Mouse (Mus musculus): ENCODE results near the gene Lrig1. TPM values are rescaled to one million over a fixed set of nuclear protein-coding genes. Genes with fewer than 3 reads are reported as not detected.

Gene Lrig1
- polyA plus RNA-seq, 1 experiment from 2014 or later, result 15.2 TPM

DNA sequence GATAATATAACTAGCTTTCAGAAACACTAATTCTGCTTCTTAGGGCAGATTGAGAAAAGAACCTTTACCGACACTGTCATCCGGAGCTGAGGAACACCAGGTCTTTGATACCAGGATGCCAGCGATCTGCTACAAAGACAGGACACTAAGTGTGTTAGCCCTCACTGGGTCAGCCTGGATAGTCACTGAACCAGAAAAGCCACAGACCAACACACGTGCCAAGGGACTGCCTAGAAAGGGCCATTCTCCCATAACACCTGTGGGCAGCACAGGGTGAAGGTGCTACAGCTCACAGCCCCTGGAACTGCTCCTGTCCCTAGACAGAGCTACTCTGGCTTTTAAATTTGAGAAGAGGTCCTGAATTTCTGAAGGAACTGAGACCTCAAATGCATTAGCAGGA, 32.8 kb downstream of the Lrig1 start:
- no peaks in the 10 kb centered on the region for H3K36me3 ChIP-seq (ENCODE audit: control insufficient read depth, insufficient read depth, low read length)
- TF ChIP-seq EP300 (optimal IDR thresholded peaks at IDR 0.05), result no peak
- TF ChIP-seq CTCF (IDR thresholded peaks at IDR 0.05; ENCODE audit: low read depth), result no peak
- peaks cover 7% of the 10 kb centered on the region for H3K4me1 ChIP-seq (replicated peaks; ENCODE audit: control insufficient read depth, insufficient read depth)
- DNase-seq (ENCODE audit: low spot score) (no peak), ATAC-seq (ENCODE audit: low FRiP score, low TSS enrichment) (no peak)
- H3K27me3 ChIP-seq (ENCODE audit: control insufficient read depth, insufficient read depth, low read length), result no peaks in the 10 kb centered on the region
- H3K4me3 ChIP-seq (ENCODE audit: low read depth, low read length), result no peak overlapping the region
- 74% methylated on average over 4 of the region's 4 CpGs for WGBS
- H3K4me2 ChIP-seq (replicated peaks; ENCODE audit: low read depth), result no peak overlapping the region
- H3K27ac ChIP-seq (replicated peaks), result no peak overlapping the region
- H3K9me3 ChIP-seq (ENCODE audit: control insufficient read depth, low read length), result no peaks in the 10 kb centered on the region
- H3K9ac ChIP-seq (ENCODE audit: low read length), result 0 out of 2 replicates have a peak overlapping the region, but pooled peaks have one; percentile 27

DNA sequence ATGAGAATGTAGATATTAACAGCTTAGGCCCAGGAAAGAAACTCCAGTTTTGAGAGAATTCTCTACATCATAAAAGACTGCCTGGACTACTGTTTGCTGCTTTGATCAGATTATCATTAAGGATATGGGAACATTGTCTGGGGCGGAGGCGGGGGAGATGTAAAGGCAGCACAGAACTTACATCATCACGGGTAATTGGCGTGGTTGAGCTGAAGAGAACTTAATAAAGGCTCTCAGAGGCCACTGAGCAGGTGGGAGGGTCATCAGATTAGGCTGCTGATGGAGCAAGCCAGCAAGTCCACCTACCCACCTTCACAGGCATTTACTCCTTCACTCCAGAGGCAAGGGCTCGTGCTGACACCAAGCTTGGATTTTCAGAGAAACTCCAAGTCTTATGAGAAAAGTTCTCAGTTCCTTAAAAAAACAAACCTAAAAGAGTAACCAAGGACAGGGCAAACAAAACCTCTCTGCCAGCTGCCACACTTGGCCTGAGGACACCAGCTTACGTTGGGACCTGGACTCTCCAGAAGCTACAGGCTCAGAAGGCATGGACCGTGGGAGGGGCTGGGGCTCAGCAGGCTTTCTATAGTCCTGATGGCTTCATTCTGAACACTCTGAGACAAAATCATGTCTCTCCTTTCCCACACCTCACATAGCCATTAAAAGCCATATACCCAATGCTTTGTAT, 33.4 kb downstream of the Lrig1 start:
- Histone ChIP-seq H3K4me2 (replicated peaks; ENCODE audit: low read depth) (no peak overlapping the region), H3K4me1 (replicated peaks; ENCODE audit: control insufficient read depth, insufficient read depth) (peaks cover 7% of the 10 kb centered on the region), H3K4me3 (ENCODE audit: low read depth, low read length) (no peak overlapping the region), H3K27ac (replicated peaks) (no peak overlapping the region; the same call in 1 of the 2 replicates), H3K36me3 (ENCODE audit: control insufficient read depth, insufficient read depth, low read length) (no peaks in the 10 kb centered on the region), H3K9me3 (ENCODE audit: control insufficient read depth, low read length) (no peaks in the 10 kb centered on the region), H3K9ac (ENCODE audit: low read length) (0 out of 2 replicates have a peak overlapping the region, but pooled peaks have one; percentile 27), H3K27me3 (ENCODE audit: control insufficient read depth, insufficient read depth, low read length) (no peaks in the 10 kb centered on the region)
- no peak for TF ChIP-seq CTCF (IDR thresholded peaks at IDR 0.05; ENCODE audit: low read depth)
- TF ChIP-seq EP300 (optimal IDR thresholded peaks at IDR 0.05), result no peak
- 53% methylated on average over 7 of the region's 7 CpGs for WGBS
- no peak for DNase-seq (ENCODE audit: low spot score)
- ATAC-seq (ENCODE audit: low FRiP score, low TSS enrichment), result no peak

DNA sequence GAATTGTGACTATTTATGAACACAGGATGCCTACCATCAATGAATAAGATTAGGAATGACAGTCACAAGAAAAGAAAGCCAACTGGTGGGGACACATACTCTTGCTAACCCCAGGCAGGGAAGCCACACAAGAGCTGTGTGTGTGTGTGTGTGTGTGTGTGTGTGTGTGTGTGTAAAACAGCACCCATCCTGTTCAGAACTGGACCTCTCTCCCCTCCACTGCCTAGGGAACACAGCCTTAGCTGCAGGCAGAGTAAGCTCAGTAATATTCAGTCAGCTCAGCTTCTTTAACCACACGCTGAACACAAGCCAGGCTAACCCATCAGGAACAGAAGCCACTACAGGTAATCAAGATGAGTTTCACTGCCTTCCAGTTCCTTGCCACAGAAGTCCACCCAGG, 34.3 kb downstream of the Lrig1 start:
- ATAC-seq (ENCODE audit: low FRiP score, low TSS enrichment) (no peak), DNase-seq (ENCODE audit: low spot score) (no peak)
- TF ChIP-seq CTCF (IDR thresholded peaks at IDR 0.05; ENCODE audit: low read depth) (no peak), EP300 (optimal IDR thresholded peaks at IDR 0.05) (no peak)
- Histone ChIP-seq H3K27me3 (ENCODE audit: control insufficient read depth, insufficient read depth, low read length) (no peaks in the 10 kb centered on the region), H3K9ac (ENCODE audit: low read length) (no peak overlapping the region), H3K4me3 (ENCODE audit: low read depth, low read length) (no peak overlapping the region), H3K36me3 (ENCODE audit: control insufficient read depth, insufficient read depth, low read length) (peaks cover 1% of the 10 kb centered on the region), H3K4me2 (replicated peaks; ENCODE audit: low read depth) (no peak overlapping the region), H3K9me3 (ENCODE audit: control insufficient read depth, low read length) (no peaks in the 10 kb centered on the region), H3K27ac (replicated peaks) (no peak overlapping the region), H3K4me1 (replicated peaks; ENCODE audit: control insufficient read depth, insufficient read depth) (peaks cover 7% of the 10 kb centered on the region)
- WGBS, result 26% methylated on average over 1 of the region's 1 CpGs

DNA sequence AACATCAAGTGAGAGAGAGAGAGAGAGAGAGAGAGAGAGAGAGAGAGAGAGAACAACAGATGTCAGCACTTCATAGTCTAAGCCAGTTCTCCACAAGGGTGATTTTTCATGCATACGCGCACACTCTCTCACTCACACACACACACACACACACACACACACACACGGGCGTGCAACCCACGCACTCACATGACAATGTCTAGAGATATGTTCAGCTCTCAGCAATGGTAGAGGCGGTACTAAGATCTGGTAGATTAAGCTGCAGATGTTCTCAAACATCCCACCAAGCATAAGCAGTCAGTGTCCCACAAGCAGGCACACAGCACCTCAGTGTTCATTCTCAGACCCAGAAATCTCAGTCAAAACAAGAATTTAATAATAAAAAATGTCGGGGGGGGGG, 34.7 kb downstream of the Lrig1 start:
- Histone ChIP-seq H3K4me2 (replicated peaks; ENCODE audit: low read depth) (no peak overlapping the region), H3K4me1 (replicated peaks; ENCODE audit: control insufficient read depth, insufficient read depth) (peaks cover 7% of the 10 kb centered on the region), H3K9me3 (ENCODE audit: control insufficient read depth, low read length) (no peaks in the 10 kb centered on the region), H3K27ac (replicated peaks) (no peak overlapping the region), H3K27me3 (ENCODE audit: control insufficient read depth, insufficient read depth, low read length) (no peaks in the 10 kb centered on the region), H3K9ac (ENCODE audit: low read length) (no peak overlapping the region), H3K36me3 (ENCODE audit: control insufficient read depth, insufficient read depth, low read length) (peaks cover 4% of the 10 kb centered on the region), H3K4me3 (ENCODE audit: low read depth, low read length) (no peak overlapping the region)
- no peak for DNase-seq (ENCODE audit: low spot score)
- TF ChIP-seq EP300 (optimal IDR thresholded peaks at IDR 0.05) (no peak), CTCF (IDR thresholded peaks at IDR 0.05; ENCODE audit: low read depth) (no peak)
- 0 out of 2 replicates have a peak, but pooled peaks have one; percentile 18 for ATAC-seq (ENCODE audit: low FRiP score, low TSS enrichment)
- WGBS, result 44% methylated on average over 7 of the region's 7 CpGs

DNA sequence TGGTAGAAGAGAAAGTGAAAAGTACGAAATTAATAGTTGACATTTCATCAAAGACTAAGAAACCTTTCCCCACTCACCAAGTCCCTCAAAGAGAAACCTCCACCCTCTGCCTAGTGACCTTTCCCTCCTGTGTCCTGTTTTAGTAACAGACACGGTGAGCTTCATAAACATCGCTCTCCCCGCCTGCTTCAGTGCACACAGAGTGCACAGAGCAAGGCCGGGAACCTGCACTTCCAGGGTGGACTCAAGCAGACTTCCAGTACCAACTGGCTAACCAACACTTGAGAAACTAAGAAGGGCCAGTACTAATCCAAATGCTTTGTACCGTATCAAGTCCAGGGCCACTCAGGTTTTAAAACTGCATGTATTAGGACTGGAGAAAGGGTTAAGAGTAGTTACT, 36.0 kb downstream of the Lrig1 start:
- H3K36me3 ChIP-seq (ENCODE audit: control insufficient read depth, insufficient read depth, low read length), result peaks cover 4% of the 10 kb centered on the region
- no peak overlapping the region for H3K4me3 ChIP-seq (ENCODE audit: low read depth, low read length)
- H3K4me2 ChIP-seq (replicated peaks; ENCODE audit: low read depth), result no peak overlapping the region
- WGBS, result 57% methylated on average over 6 of the region's 6 CpGs
- TF ChIP-seq CTCF (IDR thresholded peaks at IDR 0.05; ENCODE audit: low read depth) (no peak), EP300 (optimal IDR thresholded peaks at IDR 0.05) (no peak)
- peaks cover 7% of the 10 kb centered on the region for H3K4me1 ChIP-seq (replicated peaks; ENCODE audit: control insufficient read depth, insufficient read depth)
- DNase-seq (ENCODE audit: low spot score) (no peak), ATAC-seq (ENCODE audit: low FRiP score, low TSS enrichment) (no peak)
- H3K9me3 ChIP-seq (ENCODE audit: control insufficient read depth, low read length), result no peaks in the 10 kb centered on the region
- H3K27me3 ChIP-seq (ENCODE audit: control insufficient read depth, insufficient read depth, low read length), result no peaks in the 10 kb centered on the region
- no peak overlapping the region for H3K9ac ChIP-seq (ENCODE audit: low read length)
- no peak overlapping the region for H3K27ac ChIP-seq (replicated peaks)

DNA sequence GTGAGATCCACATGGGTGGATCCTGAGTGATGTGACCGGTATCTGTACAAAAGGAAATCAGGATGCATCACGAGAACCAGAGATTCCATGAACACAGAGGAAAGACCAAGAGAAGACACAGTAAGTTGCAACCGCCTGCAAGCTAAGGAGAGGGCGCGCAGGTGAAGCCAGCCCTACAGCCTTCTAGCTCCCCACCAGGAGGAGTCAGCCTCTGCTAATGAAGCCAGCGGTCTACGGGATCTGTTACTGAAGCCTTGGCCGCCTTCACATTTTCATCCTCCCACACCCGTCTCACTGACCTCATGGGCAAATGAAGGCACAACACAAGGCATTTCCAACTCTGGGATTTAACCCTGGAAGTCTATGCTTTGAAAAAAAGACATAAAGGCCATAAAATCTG, 38.0 kb downstream of the Lrig1 start:
- TF ChIP-seq CTCF (IDR thresholded peaks at IDR 0.05; ENCODE audit: low read depth) (peak; percentile 46), EP300 (optimal IDR thresholded peaks at IDR 0.05) (no peak)

More for the DNA sequence above, 38.0 kb downstream of the Lrig1 start:
- Histone ChIP-seq H3K4me3 (ENCODE audit: low read depth, low read length) (no peak overlapping the region), H3K9ac (ENCODE audit: low read length) (no peak overlapping the region), H3K9me3 (ENCODE audit: control insufficient read depth, low read length) (no peaks in the 10 kb centered on the region), H3K4me2 (replicated peaks; ENCODE audit: low read depth) (no peak overlapping the region), H3K36me3 (ENCODE audit: control insufficient read depth, insufficient read depth, low read length) (peaks cover 4% of the 10 kb centered on the region), H3K4me1 (replicated peaks; ENCODE audit: control insufficient read depth, insufficient read depth) (no peaks in the 10 kb centered on the region; the same call in 1 of the 2 replicates), H3K27ac (replicated peaks) (no peak overlapping the region), H3K27me3 (ENCODE audit: control insufficient read depth, insufficient read depth, low read length) (no peaks in the 10 kb centered on the region)
- 79% methylated on average over 9 of the region's 9 CpGs for WGBS
- ATAC-seq (ENCODE audit: low FRiP score, low TSS enrichment), result no peak
- no peak for DNase-seq (ENCODE audit: low spot score)
